Mouse (Mus musculus): ENCODE results near the gene Zfp790. TPM values are rescaled to one million over a fixed set of nuclear protein-coding genes. Genes with fewer than 3 reads are reported as not detected.
"Not testable (repeated sequence)": the region's sequence is repeated elsewhere in the genome, so short reads cannot be mapped to it uniquely, and the experiment has no call there.

Zfp790 gene
- total RNA-seq, 4 experiments from 2014 or later: 20.7 to 28.9 (median 23.7) TPM

DNA sequence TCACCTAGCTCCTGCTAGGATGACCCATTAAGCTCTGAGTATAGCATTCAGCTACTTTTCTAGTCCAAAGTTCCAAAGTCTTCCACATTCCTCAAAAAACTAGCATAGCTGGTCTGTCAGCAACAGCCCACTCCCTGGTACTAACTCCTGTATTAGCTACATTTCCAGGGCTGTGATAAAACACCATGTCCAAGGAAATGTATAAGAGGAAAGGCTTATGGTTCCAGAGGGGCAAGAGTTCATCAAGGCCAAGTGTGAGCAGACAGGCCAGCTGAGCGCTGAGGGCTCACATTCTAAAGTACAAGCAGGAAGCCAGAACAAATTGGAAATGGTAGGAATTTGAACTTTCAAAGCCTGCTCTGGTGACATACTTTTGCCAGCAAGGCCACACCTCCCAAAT is 26.2 kb downstream of the Zfp790 start:
- DNase-seq (ENCODE audit: low spot score in 2 of 2): no peak

DNA sequence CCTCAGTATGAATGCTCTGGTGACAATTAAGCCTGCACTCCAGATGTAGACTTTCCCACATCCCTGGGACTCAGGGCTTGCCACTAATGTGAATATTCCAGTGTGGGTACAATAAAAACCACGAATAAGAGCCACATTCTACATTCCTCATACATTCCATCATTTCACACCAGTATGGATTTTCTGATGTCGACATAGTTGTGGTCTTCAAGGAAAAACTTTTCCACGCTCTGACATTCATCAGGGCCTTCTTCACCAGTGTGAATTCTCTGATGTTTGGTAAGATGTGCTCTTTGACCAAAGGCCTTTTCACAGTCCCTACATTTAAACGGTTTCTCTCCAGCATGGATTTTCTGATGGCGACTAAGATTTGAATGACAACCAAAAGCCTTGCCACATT is 28.7 kb downstream of the Zfp790 start:
- DNase-seq (ENCODE audit: low spot score in 2 of 2): no peak

DNA sequence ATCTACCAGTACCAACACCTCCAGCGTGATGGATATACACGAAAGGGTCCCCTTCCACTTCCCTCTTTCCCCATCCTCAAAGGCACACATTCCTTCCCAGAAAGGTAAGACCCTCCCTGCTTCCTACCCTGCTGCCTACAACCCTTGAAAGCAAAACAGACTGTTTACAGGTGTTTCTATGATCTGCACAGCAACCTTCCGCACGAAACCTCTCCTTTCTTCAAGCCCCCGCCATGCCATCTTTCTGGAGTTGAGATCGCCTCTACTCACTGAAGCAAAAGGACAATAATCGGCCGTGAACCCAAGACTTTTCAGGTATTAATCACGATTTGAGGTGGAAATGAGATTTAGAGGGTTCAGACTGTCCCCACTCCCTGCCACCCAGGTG is 36.9 kb downstream of the Zfp790 start:
- DNase-seq (ENCODE audit: low spot score in 2 of 2): no peak

DNA sequence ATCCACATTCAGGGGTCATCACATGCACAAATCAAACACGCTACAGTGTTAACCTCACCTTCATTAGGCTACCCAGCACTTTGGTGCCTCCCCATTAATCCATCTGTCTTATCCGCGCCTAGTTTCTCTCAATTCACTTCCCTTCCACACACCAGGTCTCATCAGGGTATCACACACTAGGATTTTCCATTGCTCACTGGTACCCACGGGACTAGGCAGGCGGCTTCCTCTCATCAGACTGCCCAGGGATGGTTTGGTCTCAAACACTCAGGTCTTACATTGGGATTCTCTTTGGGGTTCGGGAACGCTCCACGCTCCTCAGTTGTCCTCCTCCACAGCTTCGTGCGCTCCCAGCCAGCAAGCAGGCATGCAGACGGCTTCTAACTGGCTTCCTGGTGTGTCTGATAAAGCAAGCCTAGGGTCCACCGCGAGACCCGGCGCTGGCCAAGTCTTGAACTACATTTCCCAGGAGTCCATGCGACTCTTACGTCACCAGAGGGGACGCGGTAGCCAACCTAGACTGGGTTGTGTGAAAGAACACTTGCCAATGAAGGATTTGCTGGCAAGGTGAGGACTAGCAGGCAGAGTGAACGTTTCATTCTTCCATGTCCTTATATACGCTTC is 37.4 kb downstream of the Zfp790 start, which contains the start of gene Zfp940:
Gene Zfp940, minus strand, starts transcription at position 451 of the 624 bp plus-strand sequence.
- peak; percentile 86 to 87 for DNase-seq (ENCODE audit: low spot score in 2 of 2)

DNA sequence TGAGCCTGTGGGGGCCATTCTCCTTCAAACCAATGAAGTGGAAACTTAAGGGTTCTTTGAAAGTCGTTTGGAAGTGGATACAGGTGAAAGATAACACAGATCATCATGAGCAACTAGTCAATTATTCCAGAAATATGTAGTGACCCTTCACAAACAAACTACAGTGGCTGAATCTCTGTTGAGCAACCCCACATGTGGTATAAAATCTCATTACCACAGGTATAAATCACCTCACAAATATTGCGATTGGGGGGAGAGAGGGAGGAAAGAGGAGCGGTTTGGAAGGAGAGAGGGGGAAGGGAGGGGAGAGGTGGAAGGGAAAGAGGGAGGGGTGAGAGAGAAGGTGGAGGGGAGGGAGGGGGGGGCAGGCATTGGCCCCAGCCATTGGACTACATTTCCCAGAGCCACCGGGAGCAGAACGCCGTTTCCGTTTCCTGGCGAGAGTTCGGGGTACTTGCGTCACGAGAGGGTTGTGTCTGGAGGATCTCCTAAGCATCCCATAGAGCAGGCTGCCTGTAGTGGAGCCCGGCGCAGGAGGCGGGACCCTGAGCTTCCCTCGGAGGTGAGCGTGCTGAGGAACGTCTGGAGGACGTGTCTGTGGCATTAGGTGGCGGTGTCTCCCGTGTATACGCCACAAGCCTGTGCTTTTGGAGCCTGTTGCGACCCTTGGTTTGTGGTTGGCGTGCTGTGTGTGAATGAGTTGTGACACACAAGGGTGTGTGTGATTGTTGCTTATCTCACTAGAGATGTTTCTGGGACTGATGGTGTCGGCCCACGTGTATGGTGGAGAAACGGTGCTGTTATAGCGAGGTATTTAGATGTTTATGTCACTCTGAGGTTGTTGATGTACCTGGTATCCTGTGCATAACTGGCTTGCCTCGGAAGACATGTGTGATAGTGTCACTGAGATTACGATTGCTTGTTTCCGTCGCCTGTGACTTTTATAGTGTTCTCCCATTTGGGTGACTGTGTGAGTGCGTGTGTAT is 43.9 kb downstream of the Zfp790 start, which contains the start of gene Zfp420:
Gene Zfp420, plus strand, starts transcription at position 448 of the 986 bp plus-strand sequence.
- DNase-seq (ENCODE audit: low spot score in 2 of 2): peak; percentile 88 to 92

DNA sequence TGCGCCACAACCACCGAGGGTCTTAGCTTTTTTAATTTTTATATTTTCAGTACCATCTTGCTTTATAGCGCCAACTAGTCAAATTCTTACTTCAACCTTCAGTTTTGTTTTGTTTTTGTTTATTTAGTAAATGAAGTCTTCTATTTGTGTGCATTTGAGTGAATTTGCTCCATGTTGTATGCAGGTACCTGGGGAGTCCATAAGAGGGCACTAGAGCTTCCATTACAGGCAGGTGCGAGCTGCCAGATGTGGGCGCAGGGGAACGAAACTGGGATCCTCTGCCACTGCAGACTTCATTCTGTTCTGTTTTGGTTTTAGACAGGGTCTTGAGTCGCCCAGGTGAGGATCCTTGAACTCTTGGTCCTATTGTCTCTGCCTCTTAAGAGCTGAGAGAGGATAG is 45.7 kb downstream of the Zfp790 start:
- no peak for DNase-seq (ENCODE audit: low spot score in 2 of 2)

DNA sequence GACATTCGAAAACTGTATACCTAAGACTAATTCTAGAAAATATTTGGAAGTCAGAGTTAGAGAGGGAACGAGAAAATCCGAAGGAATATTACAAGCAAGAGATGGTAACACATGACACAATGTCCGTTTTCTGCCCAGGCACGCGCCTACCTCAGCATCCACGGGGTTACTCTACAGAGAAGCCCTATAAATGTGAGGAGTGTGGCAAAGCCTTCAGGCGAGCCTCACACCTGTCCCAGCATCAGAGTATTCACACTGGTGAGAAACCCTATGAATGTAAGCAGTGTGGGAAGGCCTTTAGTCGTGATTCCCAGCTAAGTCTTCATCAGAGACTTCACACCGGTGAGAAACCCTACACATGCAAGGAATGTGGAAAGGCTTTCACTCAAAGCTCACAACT is 58.3 kb downstream of the Zfp790 start:
- DNase-seq (ENCODE audit: low spot score in 2 of 2): no peak

DNA sequence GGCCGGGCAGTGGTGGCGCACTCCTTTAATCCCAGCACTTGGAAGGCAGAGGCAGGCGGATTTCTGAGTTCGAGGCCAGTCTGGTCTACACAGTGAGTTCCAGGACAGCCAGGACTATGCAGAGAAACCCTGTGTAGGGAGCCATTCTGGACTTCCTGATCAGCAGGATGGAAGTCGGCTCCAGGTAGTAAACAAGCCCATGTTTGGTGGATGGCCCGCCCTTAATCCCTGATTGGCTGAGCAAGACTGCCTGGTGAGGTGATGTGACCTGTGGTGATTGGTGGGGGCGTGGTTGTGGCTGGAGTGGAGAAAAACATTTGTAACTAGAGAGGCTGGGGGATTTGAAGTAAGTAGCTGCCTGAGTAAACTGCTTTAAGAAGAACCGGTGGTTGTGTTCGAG is 61.6 kb downstream of the Zfp790 start:
- not testable (repeated sequence) for DNase-seq (ENCODE audit: low spot score in 2 of 2)

DNA sequence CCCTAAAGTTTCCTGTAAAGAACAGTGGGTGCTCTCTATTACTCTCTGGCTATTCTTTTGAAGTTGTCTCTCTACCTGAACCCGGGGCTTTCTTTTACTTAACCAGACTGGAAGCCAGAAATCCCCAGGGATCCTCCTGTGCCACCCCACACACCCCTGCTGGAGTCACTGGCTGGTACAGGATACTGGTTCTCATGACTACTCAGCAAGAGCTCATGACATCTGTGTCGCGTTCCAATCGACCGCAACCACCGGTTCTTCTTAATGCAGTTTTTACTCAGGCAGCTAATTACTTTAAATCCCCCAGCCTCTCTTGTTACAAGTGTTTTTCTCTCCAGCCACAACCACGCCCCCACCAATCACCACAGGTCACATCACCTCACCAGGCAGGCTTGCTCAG is 64.1 kb downstream of the Zfp790 start:
- no peak for DNase-seq (ENCODE audit: low spot score in 2 of 2)

Small RNA genes lying within 50 kb of the gene (microRNA-seq; reads per million reads assigned to microRNA genes)
- gene Mir1964: 3.5 to 5.8 reads per million in 2 experiments

Other genes with a start within 250 kb of the Zfp790 start
- gene Catsperg2, start 89.1 kb upstream of the Zfp790 start, total RNA-seq (2022): under 1 TPM in 2 of 4 experiments, not detected in 2; 0.24 to 0.57 TPM
- gene Zfp84, start 47.6 kb upstream of the Zfp790 start, total RNA-seq (2022): 10 to 100 TPM; 17.7 to 18.8 (median 18.2) TPM
- gene Zfp30, start 32.1 kb upstream of the Zfp790 start, total RNA-seq (2022): 10 to 100 TPM; 10.2 to 11.7 (median 10.5) TPM
- gene Zfp940, start 37.6 kb downstream of the Zfp790 start, total RNA-seq (2022): 10 to 100 TPM; 18.6 to 24.0 (median 20.8) TPM
- 10 to 100 TPM; 14.9 to 23.0 (median 17.0) TPM for gene Zfp420, start 43.9 kb downstream of the Zfp790 start, total RNA-seq (2022)
- gene Zfp27, start 90.5 kb downstream of the Zfp790 start, total RNA-seq (2022): 10 to 100 TPM; 17.8 to 21.2 (median 18.0) TPM
- gene Zfp383, start 92.1 kb downstream of the Zfp790 start, total RNA-seq (2022): 10 to 100 TPM in 1 of 4 experiments, 1 to 10 TPM in 3; 8.3 to 11.0 (median 9.2) TPM
- gene Zfp74, start 138.0 kb downstream of the Zfp790 start, total RNA-seq (2022): 10 to 100 TPM; 17.2 to 19.9 (median 18.2) TPM
- gene Zfp568, start 167.8 kb downstream of the Zfp790 start, total RNA-seq (2022): 1 to 10 TPM; 3.3 to 7.7 (median 4.0) TPM
- gene Zfp14, start 235.3 kb downstream of the Zfp790 start, total RNA-seq (2022): 10 to 100 TPM in 1 of 4 experiments, 1 to 10 TPM in 3; 8.5 to 10.3 (median 9.5) TPM